Mouse (Mus musculus): Measurements from ENCODE around the gene Alk. TPM values are rescaled to one million over a fixed set of nuclear protein-coding genes. Genes with fewer than 3 reads are reported as not detected.

Gene Alk
- polyA plus RNA-seq, 1 experiment from 2014 or later, result 0.07 TPM

GRCm38 (mm10) chr17:72526356-72526755, 78.1 kb downstream of the Alk start:
- TF ChIP-seq CTCF (IDR thresholded peaks at IDR 0.05; ENCODE audit: low read depth), result no peak
- no peak for TF ChIP-seq EP300 (IDR thresholded peaks at IDR 0.05; ENCODE audit: low read depth)
- whole genome bisulfite sequencing (ENCODE audit: insufficient replicate concordance), result 76% methylated on average over 4 of the region's 4 CpGs
- H3K27me3 ChIP-seq (ENCODE audit: insufficient read depth, low read length), result no peaks in the 10 kb centered on the region
- H3K4me1 ChIP-seq (ENCODE audit: insufficient read depth), result no peaks in the 10 kb centered on the region
- no peak overlapping the region for H3K9ac ChIP-seq (replicated peaks)
- no peaks in the 10 kb centered on the region for H3K9me3 ChIP-seq (ENCODE audit: low read length)
- DNase-seq (no peak), ATAC-seq (no peak)
- H3K36me3 ChIP-seq (replicated peaks; ENCODE audit: insufficient read depth, low read length), result no peaks in the 10 kb centered on the region
- no peak overlapping the region for H3K27ac ChIP-seq (ENCODE audit: low read depth)
- no peak overlapping the region for H3K4me3 ChIP-seq (ENCODE audit: low read depth, low read length)
- H3K4me2 ChIP-seq (ENCODE audit: low read depth, low read length), result no peak overlapping the region

GRCm38 (mm10) chr17:72524839-72525238, 79.6 kb downstream of the Alk start:
- H3K4me2 ChIP-seq (ENCODE audit: low read depth, low read length), result no peak overlapping the region
- 69% methylated on average over 3 of the region's 3 CpGs for WGBS (ENCODE audit: insufficient replicate concordance)
- no peaks in the 10 kb centered on the region for H3K9me3 ChIP-seq (ENCODE audit: low read length)
- H3K36me3 ChIP-seq (replicated peaks; ENCODE audit: insufficient read depth, low read length), result no peaks in the 10 kb centered on the region
- no peaks in the 10 kb centered on the region for H3K4me1 ChIP-seq (ENCODE audit: insufficient read depth)
- no peak for DNase-seq
- TF ChIP-seq CTCF (IDR thresholded peaks at IDR 0.05; ENCODE audit: low read depth), result no peak
- no peak for TF ChIP-seq EP300 (IDR thresholded peaks at IDR 0.05; ENCODE audit: low read depth)
- ATAC-seq, result no peak
- H3K27ac ChIP-seq (ENCODE audit: low read depth), result no peak overlapping the region
- H3K27me3 ChIP-seq (ENCODE audit: insufficient read depth, low read length), result no peaks in the 10 kb centered on the region
- H3K9ac ChIP-seq (replicated peaks), result no peak overlapping the region
- H3K4me3 ChIP-seq (ENCODE audit: low read depth, low read length), result no peak overlapping the region

- H3K9me3 ChIP-seq (ENCODE audit: low read length), result no peaks in the 10 kb centered on the region
- no peak for ATAC-seq
- 48% methylated on average over 7 of the region's 7 CpGs for WGBS (ENCODE audit: insufficient replicate concordance)
These were observed 81.4 kb downstream of the Alk start for GRCm38 (mm10) chr17:72523006-72523405.

GRCm38 (mm10) chr17:72522381-72522780, 82.0 kb downstream of the Alk start:
- H3K9ac ChIP-seq (replicated peaks), result no peak overlapping the region
- no peak for TF ChIP-seq EP300 (IDR thresholded peaks at IDR 0.05; ENCODE audit: low read depth)
- TF ChIP-seq CTCF (IDR thresholded peaks at IDR 0.05; ENCODE audit: low read depth), result peak; percentile 71
- H3K9me3 ChIP-seq (ENCODE audit: low read length), result no peaks in the 10 kb centered on the region
- H3K27ac ChIP-seq (ENCODE audit: low read depth), result no peak overlapping the region
- H3K4me1 ChIP-seq (ENCODE audit: insufficient read depth), result no peaks in the 10 kb centered on the region
- no peaks in the 10 kb centered on the region for H3K27me3 ChIP-seq (ENCODE audit: insufficient read depth, low read length)
- 23% methylated on average over 4 of the region's 4 CpGs for WGBS (ENCODE audit: insufficient replicate concordance)
- DNase-seq, result peak; percentile 29
- no peak overlapping the region for H3K4me3 ChIP-seq (ENCODE audit: low read depth, low read length)
- ATAC-seq, result no peak
- H3K36me3 ChIP-seq (replicated peaks; ENCODE audit: insufficient read depth, low read length), result no peaks in the 10 kb centered on the region
- no peak overlapping the region for H3K4me2 ChIP-seq (ENCODE audit: low read depth, low read length)

More at GRCm38 (mm10) chr17:72523006-72523405, 81.4 kb downstream of the Alk start:
- DNase-seq, result no peak
- TF ChIP-seq EP300 (IDR thresholded peaks at IDR 0.05; ENCODE audit: low read depth), result no peak
- Histone ChIP-seq H3K4me3 (ENCODE audit: low read depth, low read length) (no peak overlapping the region), H3K27me3 (ENCODE audit: insufficient read depth, low read length) (no peaks in the 10 kb centered on the region), H3K4me2 (ENCODE audit: low read depth, low read length) (no peak overlapping the region), H3K9ac (replicated peaks) (no peak overlapping the region), H3K36me3 (replicated peaks; ENCODE audit: insufficient read depth, low read length) (no peaks in the 10 kb centered on the region), H3K4me1 (ENCODE audit: insufficient read depth) (no peaks in the 10 kb centered on the region), H3K27ac (ENCODE audit: low read depth) (no peak overlapping the region)

- Histone ChIP-seq H3K4me1 (ENCODE audit: insufficient read depth) (no peaks in the 10 kb centered on the region), H3K4me3 (ENCODE audit: low read depth, low read length) (no peak overlapping the region), H3K4me2 (ENCODE audit: low read depth, low read length) (no peak overlapping the region), H3K36me3 (replicated peaks; ENCODE audit: insufficient read depth, low read length) (no peaks in the 10 kb centered on the region), H3K27me3 (ENCODE audit: insufficient read depth, low read length) (no peaks in the 10 kb centered on the region), H3K9ac (replicated peaks) (no peak overlapping the region), H3K27ac (ENCODE audit: low read depth) (no peak overlapping the region), H3K9me3 (ENCODE audit: low read length) (no peaks in the 10 kb centered on the region)
- no peak for DNase-seq
- TF ChIP-seq EP300 (IDR thresholded peaks at IDR 0.05; ENCODE audit: low read depth) (no peak), CTCF (IDR thresholded peaks at IDR 0.05; ENCODE audit: low read depth) (no peak)
- 41% methylated on average over 5 of the region's 5 CpGs for WGBS (ENCODE audit: insufficient replicate concordance)
- no peak for ATAC-seq
These were observed 83.1 kb downstream of the Alk start for GRCm38 (mm10) chr17:72521353-72521752.

- 67% methylated on average over 6 of the region's 6 CpGs for WGBS (ENCODE audit: insufficient replicate concordance)
- no peak for ATAC-seq
- Histone ChIP-seq H3K4me2 (ENCODE audit: low read depth, low read length) (no peak overlapping the region), H3K9ac (replicated peaks) (no peak overlapping the region), H3K4me3 (ENCODE audit: low read depth, low read length) (no peak overlapping the region), H3K27me3 (ENCODE audit: insufficient read depth, low read length) (no peaks in the 10 kb centered on the region), H3K36me3 (replicated peaks; ENCODE audit: insufficient read depth, low read length) (no peaks in the 10 kb centered on the region), H3K9me3 (ENCODE audit: low read length) (no peaks in the 10 kb centered on the region), H3K27ac (ENCODE audit: low read depth) (no peak overlapping the region), H3K4me1 (ENCODE audit: insufficient read depth) (no peaks in the 10 kb centered on the region)
- DNase-seq, result no peak
- TF ChIP-seq EP300 (IDR thresholded peaks at IDR 0.05; ENCODE audit: low read depth), result no peak
- no peak for TF ChIP-seq CTCF (IDR thresholded peaks at IDR 0.05; ENCODE audit: low read depth)
These were observed 93.7 kb downstream of the Alk start for GRCm38 (mm10) chr17:72510746-72511145.

All from liver, postnatal 0 days (tissue).